ENCODE assay signal across 8 mouse cellular contexts in the genomic region with DNA sequence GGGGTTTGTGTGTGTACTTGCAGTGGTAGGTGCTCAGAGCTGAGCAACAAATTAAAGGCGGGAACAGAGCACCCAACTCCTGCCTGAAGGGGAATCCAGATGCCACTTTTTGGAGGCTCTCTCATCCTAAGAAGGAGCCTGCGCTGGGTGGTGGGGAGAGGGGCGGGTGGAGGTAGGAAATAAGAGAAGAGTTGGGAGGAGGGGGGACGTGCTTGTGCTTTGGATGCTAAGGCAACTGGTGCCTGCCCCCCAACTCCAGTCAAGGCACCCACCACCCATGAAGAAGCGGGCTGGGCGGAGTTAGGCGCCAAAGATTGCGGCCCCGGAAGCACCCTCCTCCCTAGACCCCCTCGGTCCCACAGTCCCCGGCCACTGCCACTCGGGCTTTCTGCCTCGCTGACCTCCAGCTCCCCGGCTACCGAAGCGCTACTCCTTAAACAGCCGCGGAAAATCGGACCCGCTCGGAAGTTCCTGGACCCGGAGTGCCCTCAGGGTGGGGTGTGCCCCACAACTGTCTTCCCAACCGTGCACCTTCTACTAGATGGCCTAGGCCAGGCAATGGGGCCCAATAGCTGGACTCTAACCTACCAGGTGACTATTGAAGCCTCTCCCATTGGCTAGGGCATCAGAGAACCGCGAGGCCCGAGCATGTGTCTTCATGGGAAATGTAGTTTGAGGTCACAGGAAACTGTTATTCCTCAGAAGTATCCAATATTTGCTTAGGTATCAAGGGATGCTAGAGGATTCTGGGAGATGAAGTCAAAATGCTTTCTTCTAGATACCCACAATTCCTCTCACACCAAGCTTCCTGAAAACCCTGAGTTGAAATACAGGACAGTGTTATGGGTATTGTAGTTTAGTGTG. TPM values are rescaled to one million over a fixed set of nuclear protein-coding genes. Genes with fewer than 3 reads are reported as not detected.
DNase-seq lines count a peak whose midpoint lies in the region; ATAC-seq and TF ChIP-seq lines count a peak whose summit lies in the region.

A gene (minus strand): TSS at position 560 of the 864 bp plus-strand sequence.

- no peaks in the 10 kb centered on the region for H3K4me1 ChIP-seq in heart, embryonic 12.5 days (replicated peaks)
- no peaks in the 10 kb centered on the region for H3K4me1 ChIP-seq in kidney, postnatal 0 days (replicated peaks; ENCODE audit: insufficient read depth, low read length)
- no peaks in the 10 kb centered on the region for H3K4me1 ChIP-seq in liver, embryonic 11.5 days (replicated peaks; ENCODE audit: control insufficient read depth, insufficient read depth, low read length)
- H3K4me1 ChIP-seq in stomach, embryonic 14.5 days (ENCODE audit: control insufficient read depth, insufficient read depth, low read length): no peaks in the 10 kb centered on the region

- H3K36me3 ChIP-seq in heart, embryonic 12.5 days: no peaks in the 10 kb centered on the region
- no peaks in the 10 kb centered on the region for H3K36me3 ChIP-seq in kidney, postnatal 0 days (ENCODE audit: insufficient read depth, low read length)
- no peaks in the 10 kb centered on the region for H3K36me3 ChIP-seq in liver, embryonic 11.5 days (ENCODE audit: control insufficient read depth, insufficient read depth, low read length)
- H3K36me3 ChIP-seq in stomach, embryonic 14.5 days (ENCODE audit: control insufficient read depth, insufficient read depth, low read length): no peaks in the 10 kb centered on the region

- H3K9ac ChIP-seq in heart, embryonic 12.5 days: peak within 1 kb of the TSS; percentile 80
- peak within 1 kb of the TSS; percentile 75 for H3K9ac ChIP-seq in kidney, postnatal 0 days (ENCODE audit: low read depth, low read length)
- H3K9ac ChIP-seq in liver, embryonic 11.5 days (ENCODE audit: low read depth, low read length): peak within 1 kb of the TSS; percentile 71
- peak within 1 kb of the TSS; percentile 30; the same call in 1 of the 2 replicates for H3K9ac ChIP-seq in stomach, embryonic 14.5 days (replicated peaks; ENCODE audit: low read depth, low read length)

- peak; percentile 82 for DNase-seq in CD4-positive helper T cell, adult 2 months (ENCODE audit: low read depth, low spot score)
- peak; percentile 93 for DNase-seq in brain, embryonic 18.5 days (ENCODE audit: low read depth, low spot score)
- peak; percentile 95 for DNase-seq in kidney, postnatal 0 days (ENCODE audit: low spot score)
- DNase-seq in liver, embryonic 11.5 days (ENCODE audit: low spot score): peak; percentile 60
- DNase-seq in naive thymus-derived CD4-positive, alpha-beta T cell, adult 2 months (ENCODE audit: low read depth): peak; percentile 76

- TF ChIP-seq CTCF in kidney, postnatal 0 days (IDR thresholded peaks at IDR 0.05; ENCODE audit: low read depth): no peak

- peak within 1 kb of the TSS; percentile 60 for H3K4me3 ChIP-seq in heart, embryonic 12.5 days
- peak within 1 kb of the TSS; percentile 56 for H3K4me3 ChIP-seq in kidney, postnatal 0 days (replicated peaks; ENCODE audit: low read depth, low read length)
- peak within 1 kb of the TSS; percentile 59 for H3K4me3 ChIP-seq in liver, embryonic 11.5 days (ENCODE audit: low read depth, low read length)
- peak within 1 kb of the TSS; percentile 42 for H3K4me3 ChIP-seq in stomach, embryonic 14.5 days (ENCODE audit: low read depth, low read length)

- 20% methylated on average over 25 of the region's 26 CpGs for WGBS in heart, embryonic 12.5 days
- 28% methylated on average over 23 of the region's 26 CpGs for WGBS in kidney, postnatal 0 days
- WGBS in liver, embryonic 11.5 days: 14% methylated on average over 25 of the region's 26 CpGs
- WGBS in stomach, embryonic 14.5 days: 24% methylated on average over 23 of the region's 26 CpGs

- no peaks in the 10 kb centered on the region for H3K27me3 ChIP-seq in heart, embryonic 12.5 days (replicated peaks)
- no peaks in the 10 kb centered on the region for H3K27me3 ChIP-seq in kidney, postnatal 0 days (ENCODE audit: insufficient read depth, low read length)
- H3K27me3 ChIP-seq in liver, embryonic 11.5 days (replicated peaks; ENCODE audit: control insufficient read depth, insufficient read depth, low read length): no peaks in the 10 kb centered on the region
- no peaks in the 10 kb centered on the region for H3K27me3 ChIP-seq in stomach, embryonic 14.5 days (ENCODE audit: control insufficient read depth, insufficient read depth, low read length)

- peak within 1 kb of the TSS; percentile 78 for H3K27ac ChIP-seq in heart, embryonic 12.5 days (ENCODE audit: poor library complexity, severe bottlenecking)
- H3K27ac ChIP-seq in kidney, postnatal 0 days: peak within 1 kb of the TSS; percentile 66; the same call in 1 of the 2 replicates
- H3K27ac ChIP-seq in liver, embryonic 11.5 days (ENCODE audit: low read depth, low read length): peak within 1 kb of the TSS; percentile 9; the same call in 1 of the 2 replicates
- H3K27ac ChIP-seq in stomach, embryonic 14.5 days (ENCODE audit: low read length): peak within 1 kb of the TSS; percentile 52; the same call in 1 of the 2 replicates

- H3K4me2 ChIP-seq in heart, embryonic 12.5 days: peak within 1 kb of the TSS; percentile 68
- H3K4me2 ChIP-seq in kidney, postnatal 0 days (ENCODE audit: low read length): peak within 1 kb of the TSS; percentile 54
- peak within 1 kb of the TSS; percentile 60 for H3K4me2 ChIP-seq in liver, embryonic 11.5 days
- H3K4me2 ChIP-seq in stomach, embryonic 14.5 days (replicated peaks; ENCODE audit: low read depth, low read length): peak within 1 kb of the TSS; percentile 43

- H3K9me3 ChIP-seq in heart, embryonic 12.5 days (replicated peaks): no peaks in the 10 kb centered on the region
- no peaks in the 10 kb centered on the region for H3K9me3 ChIP-seq in kidney, postnatal 0 days (replicated peaks; ENCODE audit: low read length)
- no peaks in the 10 kb centered on the region for H3K9me3 ChIP-seq in liver, embryonic 11.5 days (ENCODE audit: control insufficient read depth, low read length)
- H3K9me3 ChIP-seq in stomach, embryonic 14.5 days (ENCODE audit: control insufficient read depth, low read depth, low read length): no peaks in the 10 kb centered on the region

- ATAC-seq in erythroid progenitor cell, adult 5-6 weeks (replicated peaks; ENCODE audit: low FRiP score, poor library complexity, severe bottlenecking): peak; percentile 95
- peak; percentile 100 for ATAC-seq in heart, embryonic 12.5 days (ENCODE audit: insufficient number of reproducible peaks, low FRiP score)
- peak; percentile 100 for ATAC-seq in kidney, postnatal 0 days (replicated peaks; ENCODE audit: low FRiP score, low read depth)
- peak; percentile 100 for ATAC-seq in liver, embryonic 11.5 days (replicated peaks; ENCODE audit: low FRiP score)
- peak; percentile 100 for ATAC-seq in stomach, embryonic 14.5 days (ENCODE audit: insufficient number of reproducible peaks, insufficient read depth, low FRiP score, low read depth)

RNA-seq across cellular contexts. Expression of the gene that starts here (rescaled TPM):
- total RNA-seq in erythroid progenitor cell, adult 5-6 weeks (2015; ENCODE audit: low replicate concordance): 0.42 and 1.8 TPM in 2 replicates
- 3.7 and 5.0 TPM in 2 replicates for total RNA-seq in erythroid progenitor cell, adult 5-6 weeks (2017; ENCODE audit: low replicate concordance)
- polyA plus RNA-seq in heart, embryonic 12.5 days (2016; fragmentation: Nextera tagmentation; extraction: Ambion mirVana): 6.3 and 6.4 TPM in 2 replicates
- polyA plus RNA-seq in kidney, postnatal 0 days (2015; fragmentation: Nextera tagmentation; extraction: Ambion mirVana): 6.5 and 7.9 TPM in 2 replicates
- 7.4 and 8.0 TPM in 2 replicates for polyA plus RNA-seq in liver, embryonic 11.5 days (2014; fragmentation: Nextera tagmentation; extraction: Ambion mirVana)
- polyA plus RNA-seq in stomach, embryonic 14.5 days (2014; fragmentation: Nextera tagmentation; extraction: Ambion mirVana): 9.3 and 10.0 TPM in 2 replicates

Comparison
In these comparisons a context has a peak if more than half of its experiments do, and no peak if none do; other contexts are left out.
1. Peak in every context shown above with its lines: DNase-seq, ATAC-seq, H3K4me3 ChIP-seq and H3K27ac ChIP-seq.
2. H3K27ac ChIP-seq: peak in every context shown above with its lines; median percentile 78 in heart, embryonic 12.5 days; 66 in kidney, postnatal 0 days; 52 in stomach, embryonic 14.5 days; 9 in liver, embryonic 11.5 days.
3. H3K9ac ChIP-seq: peak in every context shown above with its lines; median percentile 80 in heart, embryonic 12.5 days; 75 in kidney, postnatal 0 days; 71 in liver, embryonic 11.5 days; 30 in stomach, embryonic 14.5 days.